12 mouse cellular contexts compared by ENCODE assay signal in the genomic region with DNA sequence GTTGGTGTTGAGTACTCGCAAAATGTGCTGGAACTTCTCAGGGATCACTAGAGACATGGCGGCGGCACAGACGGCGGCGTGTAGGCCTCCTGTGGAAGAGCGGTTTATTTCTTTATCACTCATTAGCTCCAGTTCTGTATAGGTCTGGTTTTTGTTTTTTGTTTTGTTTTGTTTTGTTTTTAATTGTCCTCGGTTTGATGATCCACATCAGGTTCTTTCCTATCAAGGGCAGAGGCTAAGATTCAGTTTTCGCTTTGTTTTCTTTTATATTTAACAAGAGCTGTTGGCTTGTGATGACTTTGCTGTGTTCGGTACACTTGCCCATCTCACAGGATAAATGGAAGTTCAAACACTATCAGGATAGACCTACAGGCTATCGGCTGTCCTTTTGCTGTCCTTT. TPM values are rescaled to one million over a fixed set of nuclear protein-coding genes. Genes with fewer than 3 reads are reported as not detected.
DNase-seq lines count a peak whose midpoint lies in the region; ATAC-seq and TF ChIP-seq lines count a peak whose summit lies in the region.
"Had no signal": no experiment of that assay in that cellular context is flagged by ENCODE, and none has a peak within 500 bp of the region (broad histone marks: within the 10 kb centered on the region; RNA-seq: fewer than 3 reads in every experiment).

A gene (minus strand): TSS at position 101 of the 400 bp plus-strand sequence.

- DNase-seq in embryonic facial prominence, embryonic 14.5 days (ENCODE audit: low spot score): no peak
- DNase-seq in embryonic facial prominence, embryonic 10.5 days (ENCODE audit: low spot score): no peak
- no peak for DNase-seq in gastrocnemius, postnatal 10 days
- no peak for DNase-seq in layer of hippocampus, postnatal 36 days
- no peak for DNase-seq in thymus, postnatal 10 days (ENCODE audit: low spot score in 2 of 2)
- no peak for DNase-seq in kidney, postnatal 10 days
- DNase-seq in cerebellum, adult 9-11 months: no peak
- DNase-seq: cerebellum, postnatal 10 days had no signal

- no peaks in the 10 kb centered on the region for H3K36me3 ChIP-seq in embryonic facial prominence, embryonic 14.5 days (ENCODE audit: control insufficient read depth, insufficient read depth, low read length)
- H3K36me3 ChIP-seq in embryonic facial prominence, embryonic 10.5 days (replicated peaks): no peaks in the 10 kb centered on the region
- H3K36me3 ChIP-seq in ES-Bruce4 (ENCODE audit: control insufficient read depth, insufficient read depth, low read length, poor library complexity, severe bottlenecking): no peaks in the 10 kb centered on the region
- H3K36me3 ChIP-seq: lung, embryonic 15.5 days had no signal

- H3K27me3 ChIP-seq in embryonic facial prominence, embryonic 14.5 days (replicated peaks; ENCODE audit: control insufficient read depth, insufficient read depth, low read length): no peaks in the 10 kb centered on the region
- no peaks in the 10 kb centered on the region for H3K27me3 ChIP-seq in embryonic facial prominence, embryonic 10.5 days (replicated peaks; ENCODE audit: low read depth, poor library complexity, severe bottlenecking)
- no peaks in the 10 kb centered on the region for H3K27me3 ChIP-seq in ES-Bruce4 (ENCODE audit: control insufficient read depth, insufficient read depth, low read length, poor library complexity, severe bottlenecking)
- H3K27me3 ChIP-seq: lung, embryonic 15.5 days had no signal

- TF ChIP-seq EP300 in ES-Bruce4 (IDR thresholded peaks at IDR 0.05; ENCODE audit: insufficient read depth, low read depth, low read length): no peak

- TF ChIP-seq CTCF in ES-Bruce4 (IDR thresholded peaks at IDR 0.05; ENCODE audit: low read depth, low read length): no peak

- WGBS in embryonic facial prominence, embryonic 14.5 days: 97% methylated on average over 10 of the region's 11 CpGs
- WGBS in embryonic facial prominence, embryonic 10.5 days: 97% methylated on average over 11 of the region's 11 CpGs

- H3K9me3 ChIP-seq in embryonic facial prominence, embryonic 14.5 days (ENCODE audit: control insufficient read depth, low read length): no peaks in the 10 kb centered on the region
- H3K9me3 ChIP-seq in embryonic facial prominence, embryonic 10.5 days: no peaks in the 10 kb centered on the region
- H3K9me3 ChIP-seq in ES-Bruce4 (replicated peaks; ENCODE audit: control insufficient read depth, insufficient read depth, low read length, poor library complexity, severe bottlenecking): no peaks in the 10 kb centered on the region
- H3K9me3 ChIP-seq: lung, embryonic 15.5 days had no signal

- no peak within 1 kb of the TSS for H3K27ac ChIP-seq in embryonic facial prominence, embryonic 14.5 days (replicated peaks; ENCODE audit: low read depth, low read length)
- H3K27ac ChIP-seq in embryonic facial prominence, embryonic 10.5 days (replicated peaks): no peak within 1 kb of the TSS
- no peak within 1 kb of the TSS for H3K27ac ChIP-seq in ES-Bruce4 (ENCODE audit: insufficient read depth, low read length)
- H3K27ac ChIP-seq: lung, embryonic 15.5 days had no signal

- TF ChIP-seq POLR2A in ES-Bruce4 (IDR thresholded peaks at IDR 0.05; ENCODE audit: insufficient read depth, low read length): no peak

- no peak within 1 kb of the TSS for H3K4me3 ChIP-seq in embryonic facial prominence, embryonic 14.5 days (ENCODE audit: low read depth, low read length)
- H3K4me3 ChIP-seq in embryonic facial prominence, embryonic 10.5 days: no peak within 1 kb of the TSS
- H3K4me3 ChIP-seq in ES-Bruce4 (ENCODE audit: low read depth, low read length): no peak within 1 kb of the TSS
- H3K4me3 ChIP-seq: lung, embryonic 15.5 days had no signal

- no peak within 1 kb of the TSS for H3K9ac ChIP-seq in embryonic facial prominence, embryonic 14.5 days (ENCODE audit: low read depth, low read length)
- H3K9ac ChIP-seq in ES-Bruce4 (ENCODE audit: low read depth, poor library complexity, severe bottlenecking): no peak within 1 kb of the TSS
- H3K9ac ChIP-seq: lung, embryonic 15.5 days had no signal

- no peak for ATAC-seq in embryonic facial prominence, embryonic 14.5 days (ENCODE audit: low read depth)
- ATAC-seq: forebrain, embryonic 14.5 days; hindbrain, embryonic 16.5 days had no signal

- no peak within 1 kb of the TSS for H3K4me2 ChIP-seq in embryonic facial prominence, embryonic 14.5 days (ENCODE audit: low read depth, low read length)
- H3K4me2 ChIP-seq: lung, embryonic 15.5 days had no signal

- H3K4me1 ChIP-seq in embryonic facial prominence, embryonic 14.5 days (ENCODE audit: control insufficient read depth, insufficient read depth, low read length): peaks cover 27% of the 10 kb centered on the region
- H3K4me1 ChIP-seq in embryonic facial prominence, embryonic 10.5 days: peaks cover 14% of the 10 kb centered on the region
- H3K4me1 ChIP-seq in ES-Bruce4 (ENCODE audit: control insufficient read depth, insufficient read depth, low read length): no peaks in the 10 kb centered on the region

RNA-seq across cellular contexts. Expression of the gene that starts here (rescaled TPM):
- polyA plus RNA-seq in embryonic facial prominence, embryonic 14.5 days (2014; fragmentation: Nextera tagmentation; extraction: Ambion mirVana): 8.6 and 10.9 TPM in 2 replicates
- polyA plus RNA-seq in embryonic facial prominence, embryonic 10.5 days (2016; fragmentation: Nextera tagmentation; extraction: Ambion mirVana): 5.0 and 5.4 TPM in 2 replicates
- polyA plus RNA-seq in ES-Bruce4 (2011; ENCODE audit: insufficient read depth, insufficient read length, low read depth, missing spikeins): 13.5 and 16.4 TPM in 2 replicates
- 100 to 1,000 TPM; 179 to 186 TPM for total RNA-seq in gastrocnemius, postnatal 10 days (2021)
- total RNA-seq in layer of hippocampus, postnatal 36 days (2021): 10 to 100 TPM; 76.5 to 84.1 TPM
